Mouse (Mus musculus) ES-CJ7 (cell line): ENCODE results near the gene Dtnb.

Experiments used
- DNase-seq: peaks from one replicate; pipeline ENCODE4 v3.0.0; 2011; ENCODE audit warnings: low read depth, low spot score

The Dtnb gene

DNA sequence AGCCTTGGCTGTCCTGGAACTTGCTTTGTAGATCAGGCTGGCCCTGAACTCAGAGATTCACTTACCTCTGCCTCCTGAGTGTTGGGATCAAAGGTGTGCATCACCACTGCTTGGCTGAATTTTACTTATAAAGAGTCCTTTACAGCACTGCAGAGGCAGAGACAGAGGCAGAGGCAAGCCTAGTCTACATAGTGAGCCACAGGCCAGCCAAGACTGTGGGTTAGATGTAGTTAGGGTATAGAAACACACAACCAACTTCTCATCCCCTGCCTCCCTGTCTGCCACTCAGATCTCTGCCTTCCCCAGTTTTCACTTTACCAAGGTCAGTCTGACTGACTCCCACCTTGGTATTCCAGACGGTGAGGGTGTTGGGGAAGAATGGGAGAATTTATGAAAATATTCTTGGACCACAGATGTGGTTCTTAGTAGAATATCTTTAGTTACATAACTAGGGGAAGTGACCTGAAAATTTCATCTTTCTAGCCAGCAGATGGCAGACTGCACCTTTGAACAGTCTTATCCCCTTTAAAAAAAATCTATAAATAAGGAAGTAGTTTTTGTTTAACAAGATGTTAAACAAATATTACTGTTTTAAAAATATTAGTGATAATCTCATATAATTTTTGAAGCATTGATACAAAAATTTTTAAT lies 88.9 kb downstream of the Dtnb start:
- no peak for DNase-seq

DNA sequence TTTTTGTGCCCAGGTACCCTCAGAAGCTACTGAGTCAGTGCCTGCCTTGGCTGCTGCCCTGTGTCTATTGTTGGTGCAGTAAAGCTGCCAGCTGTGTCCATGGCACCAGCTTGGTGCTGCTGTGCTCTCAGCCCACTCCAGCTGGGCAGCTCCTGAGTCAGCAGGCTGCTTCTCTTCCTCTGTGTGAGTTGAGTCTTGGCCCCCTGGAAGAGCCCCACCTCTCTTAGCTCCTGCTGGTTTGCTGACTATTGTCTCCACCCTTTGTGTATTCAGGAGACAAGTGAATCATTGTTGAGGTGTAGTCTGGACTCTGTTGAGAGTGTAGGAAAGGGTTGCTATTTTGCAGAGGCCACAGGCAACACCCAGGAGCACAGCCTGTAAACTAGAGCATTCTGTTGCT lies 90.5 kb downstream of the Dtnb start:
- DNase-seq: peak; percentile 93

DNA sequence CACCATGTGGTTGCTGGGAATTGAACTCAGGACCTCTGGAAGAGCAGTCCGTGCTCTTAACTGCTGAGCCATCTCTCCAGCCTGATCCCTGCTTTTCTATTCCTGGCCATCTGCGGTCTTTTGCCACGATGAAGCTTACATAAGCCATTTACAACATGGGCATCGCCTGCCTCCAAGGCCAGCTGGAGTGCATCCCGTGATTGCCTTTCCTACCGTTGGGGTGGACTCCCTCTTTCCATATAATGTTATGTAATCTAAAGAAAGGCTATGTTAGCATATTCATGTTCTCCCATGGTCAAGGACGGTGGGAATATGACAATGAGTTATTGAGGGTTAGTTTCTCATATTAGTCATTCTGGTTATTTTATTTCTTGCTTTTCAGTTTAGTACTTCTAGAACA lies 91.2 kb downstream of the Dtnb start:
- no peak for DNase-seq

DNA sequence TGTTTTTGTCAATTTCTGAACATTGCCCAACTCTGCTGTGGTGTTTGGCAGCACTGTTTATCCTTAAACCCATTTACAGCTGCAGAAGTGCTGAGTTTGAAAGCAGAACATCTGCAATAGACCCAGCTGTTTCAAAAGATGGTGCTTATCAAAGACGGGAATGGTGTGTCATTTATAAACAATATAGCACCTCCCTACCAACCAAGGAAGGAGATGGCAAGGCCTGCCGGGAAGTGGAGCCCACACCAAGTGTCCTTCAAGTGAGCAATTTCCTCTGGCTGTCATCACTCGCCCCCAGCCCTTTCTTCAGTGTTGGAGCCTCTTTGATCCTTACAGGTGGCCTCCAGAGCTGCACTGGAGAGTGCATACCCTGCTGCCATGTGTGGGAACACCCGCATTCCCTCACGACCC lies 97.8 kb downstream of the Dtnb start:
- no peak for DNase-seq

GRCm38 (mm10) chr12:3671117-3671516 lies 98.9 kb downstream of the Dtnb start:
- no peak for DNase-seq

DNA sequence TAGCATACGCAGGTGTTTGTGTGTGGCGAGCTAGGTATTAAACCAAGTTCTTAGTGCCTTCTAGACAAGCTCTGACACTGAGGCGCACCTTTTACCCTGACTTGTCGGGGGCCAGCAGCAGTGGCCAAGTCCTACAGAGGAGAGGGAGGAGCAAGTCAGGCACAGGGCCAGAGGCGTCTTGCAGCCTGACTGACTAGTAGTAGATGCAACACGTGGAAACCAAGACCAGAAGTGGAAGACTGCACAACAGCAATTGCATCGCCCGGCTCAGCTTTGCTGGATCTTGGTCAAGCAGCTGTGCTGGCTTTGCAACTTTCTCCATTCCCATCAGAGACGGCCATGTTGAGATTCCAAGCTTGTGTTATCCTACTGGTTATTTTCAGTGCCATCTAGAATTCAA lies 100.6 kb downstream of the Dtnb start:
- no peak for DNase-seq

DNA sequence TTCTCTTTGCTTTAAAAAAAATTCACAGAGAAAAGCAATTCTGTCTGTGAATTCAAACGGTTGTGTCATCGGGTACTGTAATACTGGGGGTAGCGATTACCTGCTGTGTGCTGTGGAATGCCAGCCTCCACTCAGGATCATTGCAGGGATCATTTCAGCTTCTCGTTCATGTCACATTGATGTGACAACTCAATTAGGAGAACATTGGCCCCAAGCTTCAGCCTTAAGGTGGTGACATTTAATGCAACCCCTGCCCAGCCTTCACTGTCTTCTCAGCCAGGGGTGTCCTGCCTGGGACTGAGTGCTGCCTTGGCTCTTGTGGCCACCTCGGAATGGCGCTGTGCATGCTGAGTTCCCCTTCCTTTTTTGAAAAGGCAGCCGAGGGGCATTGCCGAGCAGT lies 101.7 kb downstream of the Dtnb start:
- no peak for DNase-seq

GRCm38 (mm10) chr12:3674913-3675312 lies 102.7 kb downstream of the Dtnb start:
- no peak for DNase-seq

- no peak for DNase-seq
These were observed 108.5 kb downstream of the Dtnb start for GRCm38 (mm10) chr12:3680721-3681120.

DNA sequence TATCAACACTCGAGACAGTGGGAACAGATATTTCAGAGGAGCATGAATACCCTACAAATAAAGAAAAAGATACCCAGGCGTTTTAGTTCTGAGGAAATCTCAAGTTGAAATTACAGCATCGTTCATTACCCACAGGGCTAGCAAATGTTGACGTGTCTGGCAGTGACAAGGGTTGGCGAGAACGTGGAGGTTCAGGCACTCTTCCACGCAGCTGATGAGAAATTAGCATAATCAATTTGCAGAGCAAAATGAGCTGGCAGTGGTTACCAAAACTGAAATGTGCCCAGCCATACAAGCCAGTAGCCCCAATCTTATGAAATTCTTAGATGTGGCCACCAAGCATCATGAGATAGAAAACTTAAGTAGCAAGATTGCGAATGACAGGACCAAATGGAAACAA lies 110.9 kb downstream of the Dtnb start:
- DNase-seq: no peak

DNA sequence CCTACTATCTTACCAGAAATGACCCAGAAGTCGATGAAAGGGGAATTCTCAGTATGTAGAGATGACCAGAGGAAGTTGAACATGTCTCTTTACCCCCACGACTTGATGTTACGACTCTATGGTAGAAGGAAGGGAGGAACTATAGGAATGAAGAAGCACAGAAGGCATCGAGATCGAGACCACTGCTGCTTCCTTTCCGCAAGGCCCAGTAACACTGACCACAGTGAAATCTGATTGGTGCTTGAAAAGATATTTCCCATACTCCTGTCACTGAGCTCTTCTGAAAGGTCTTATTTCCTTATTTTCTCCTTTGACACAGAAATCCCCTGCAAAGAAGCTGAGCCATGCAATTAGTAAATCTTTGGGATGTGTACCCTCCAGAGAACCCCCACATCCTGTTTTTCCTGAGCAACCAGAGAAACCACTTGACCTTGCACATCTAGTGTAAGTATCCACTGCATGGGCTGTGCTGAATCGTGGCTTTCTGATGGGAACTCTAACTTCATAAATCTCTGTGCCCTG lies 114.3 kb downstream of the Dtnb start:
- DNase-seq: no peak

GRCm38 (mm10) chr12:3690926-3691529 lies 118.8 kb downstream of the Dtnb start:
- DNase-seq: peak; percentile 75

GRCm38 (mm10) chr12:3692795-3693392 lies 120.7 kb downstream of the Dtnb start:
- DNase-seq: no peak

DNA sequence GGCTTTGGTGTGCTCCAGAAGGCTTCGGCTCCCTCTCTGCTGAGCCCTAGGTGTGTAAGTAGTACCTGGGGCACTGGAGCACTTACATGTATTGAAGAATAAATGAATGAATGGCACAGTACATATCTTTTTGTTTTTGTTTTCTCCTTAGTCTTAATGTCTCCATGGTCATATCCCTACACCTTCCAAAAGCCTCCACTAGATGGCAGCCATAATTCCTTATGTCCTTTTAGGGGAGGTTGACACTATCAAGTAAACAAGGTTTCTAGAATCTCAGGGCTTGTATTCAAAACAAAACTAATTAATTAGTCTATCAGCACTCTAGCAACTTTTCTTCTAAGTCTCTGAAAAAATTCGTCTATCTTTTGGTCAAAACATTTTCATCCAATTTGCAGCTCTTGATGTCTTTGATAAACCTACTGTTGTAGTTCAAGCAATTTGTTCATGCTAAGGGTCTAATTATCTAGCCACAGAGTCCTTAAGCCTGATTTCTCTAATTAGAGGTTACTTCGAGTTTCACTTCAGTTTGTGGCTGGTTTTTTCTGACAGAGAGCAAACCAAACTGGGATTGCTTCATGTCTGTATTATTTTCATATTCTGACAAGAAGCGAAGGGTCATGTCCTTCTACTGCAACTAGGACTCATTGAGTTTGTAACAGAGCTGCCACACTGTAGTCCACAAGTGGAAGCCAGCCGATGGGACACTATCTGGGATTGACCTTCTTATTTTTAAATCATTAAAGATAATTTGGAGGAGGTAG lies 123.7 kb downstream of the Dtnb start:
- DNase-seq: peak; percentile 44

- DNase-seq: no peak
These were observed 128.3 kb downstream of the Dtnb start for GRCm38 (mm10) chr12:3700503-3700902.

DNA sequence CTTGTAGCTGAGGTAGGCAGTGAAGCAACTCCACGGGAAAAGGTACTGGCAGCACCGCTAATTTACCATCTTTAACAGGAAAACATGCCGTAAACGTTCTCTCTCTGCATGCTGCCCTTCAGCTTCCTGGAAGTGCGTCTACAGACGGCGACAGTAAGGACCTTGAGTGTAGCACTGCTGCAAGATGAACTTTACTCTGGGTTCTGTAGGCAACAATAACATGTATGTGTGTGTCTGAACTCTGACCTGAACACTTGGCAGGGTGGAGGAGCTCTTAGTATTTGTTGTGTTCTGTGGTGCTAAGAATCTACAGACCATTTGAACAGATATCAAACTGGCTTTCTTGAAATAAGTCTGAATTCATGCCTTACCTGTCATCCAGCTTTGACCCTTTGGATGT lies 130.7 kb downstream of the Dtnb start:
- no peak for DNase-seq

DNA sequence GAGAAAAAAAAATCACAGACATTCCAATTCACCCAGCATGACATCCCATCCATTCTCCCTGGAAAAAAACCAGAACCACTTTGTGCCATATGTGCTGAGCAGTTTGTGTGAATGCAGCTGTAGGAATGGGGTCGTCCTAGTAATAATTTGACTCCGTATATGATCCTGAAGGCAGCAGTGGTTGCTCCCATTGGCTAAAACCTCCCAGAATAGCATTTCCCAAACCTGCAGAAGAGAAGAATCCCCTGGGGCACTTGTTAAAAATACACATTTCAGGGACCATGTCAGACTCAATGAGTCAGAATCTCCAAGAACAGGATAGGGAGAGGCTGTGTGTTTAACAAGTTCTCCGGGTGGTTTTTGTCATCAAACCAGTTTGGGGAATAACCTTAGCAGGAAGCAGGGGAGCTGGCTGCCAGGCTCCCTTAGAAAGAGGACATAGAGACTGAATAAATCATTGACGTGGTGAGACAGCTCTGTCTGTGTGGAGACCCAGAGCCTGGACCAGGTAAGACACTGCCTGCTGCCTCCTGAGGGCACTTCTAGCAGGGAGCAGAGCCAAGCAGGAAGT lies 147.1 kb downstream of the Dtnb start:
- DNase-seq: no peak

- DNase-seq: no peak
These were observed 148.3 kb downstream of the Dtnb start for GRCm38 (mm10) chr12:3720527-3720926.

GRCm38 (mm10) chr12:3723762-3724161 lies 151.6 kb downstream of the Dtnb start:
- DNase-seq: no peak

GRCm38 (mm10) chr12:3724822-3725370 lies 152.7 kb downstream of the Dtnb start:
- no peak for DNase-seq

DNA sequence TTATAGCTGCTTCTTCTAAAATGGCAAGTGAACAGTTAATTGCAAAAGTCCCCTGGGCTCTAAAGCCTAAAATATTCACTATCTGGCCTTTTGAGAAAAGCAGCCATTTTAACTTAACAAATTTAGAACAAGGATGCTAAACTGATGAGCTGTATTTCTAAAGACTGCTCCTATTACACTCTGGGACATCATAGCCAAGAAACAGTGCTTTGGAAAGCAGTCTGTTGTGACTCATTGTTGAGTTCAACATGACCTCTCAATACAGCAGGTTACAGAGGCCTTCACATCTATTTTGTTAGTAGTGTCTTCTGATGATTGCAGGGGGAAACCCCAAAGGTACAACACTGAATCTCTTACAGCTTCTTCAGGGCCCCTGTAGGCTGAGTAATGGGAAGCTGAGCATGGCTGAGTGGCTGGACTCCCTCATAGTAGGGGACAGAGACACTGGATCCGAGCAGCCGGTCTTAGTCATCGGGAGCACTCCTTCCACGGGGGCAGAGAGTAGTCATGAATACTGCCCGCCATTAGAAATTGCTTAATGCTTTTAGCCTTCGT lies 157.4 kb downstream of the Dtnb start:
- DNase-seq: no peak
